Mouse (Mus musculus): ENCODE measurements around the gene Mipep. TPM values are rescaled to one million over a fixed set of nuclear protein-coding genes. Genes with fewer than 3 reads are reported as not detected.

Mipep gene
- polyA plus RNA-seq, 3 experiments from 2014 or later = 1.7 to 2.1 (median 1.9) TPM

- ATAC-seq = no peak
Observed at GRCm38 (mm10) chr14:60805871-60806270, 21.5 kb downstream of the Mipep start.

GRCm38 (mm10) chr14:60806891-60807344 is 22.5 kb downstream of the Mipep start:
- ATAC-seq = no peak

DNA sequence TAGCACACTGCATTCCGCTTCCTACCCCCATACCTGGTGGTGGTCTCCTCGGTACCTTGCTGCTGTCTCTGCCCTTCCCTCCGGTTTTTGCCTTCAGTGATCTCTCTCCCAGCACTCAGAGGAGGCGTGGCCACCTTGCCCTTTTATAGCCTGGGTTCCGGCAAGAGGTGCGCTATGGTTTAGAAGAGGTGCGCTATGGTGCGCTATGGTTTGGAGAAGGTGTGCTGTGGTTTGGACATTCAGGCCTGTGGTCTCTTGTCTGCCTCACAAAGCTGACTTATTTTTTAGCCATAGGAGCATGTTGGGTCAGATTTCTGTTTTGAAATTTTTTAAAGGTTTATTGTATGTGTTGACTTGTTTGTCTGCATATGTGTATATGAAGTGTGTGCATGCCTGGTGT is 25.5 kb downstream of the Mipep start:
- ATAC-seq = no peak

GRCm38 (mm10) chr14:60811547-60811946 is 27.2 kb downstream of the Mipep start:
- ATAC-seq = no peak

- no peak for ATAC-seq
Observed at GRCm38 (mm10) chr14:60815098-60815497, 30.7 kb downstream of the Mipep start.

- no peak for ATAC-seq
Observed at GRCm38 (mm10) chr14:60818045-60818444, 33.7 kb downstream of the Mipep start.

DNA sequence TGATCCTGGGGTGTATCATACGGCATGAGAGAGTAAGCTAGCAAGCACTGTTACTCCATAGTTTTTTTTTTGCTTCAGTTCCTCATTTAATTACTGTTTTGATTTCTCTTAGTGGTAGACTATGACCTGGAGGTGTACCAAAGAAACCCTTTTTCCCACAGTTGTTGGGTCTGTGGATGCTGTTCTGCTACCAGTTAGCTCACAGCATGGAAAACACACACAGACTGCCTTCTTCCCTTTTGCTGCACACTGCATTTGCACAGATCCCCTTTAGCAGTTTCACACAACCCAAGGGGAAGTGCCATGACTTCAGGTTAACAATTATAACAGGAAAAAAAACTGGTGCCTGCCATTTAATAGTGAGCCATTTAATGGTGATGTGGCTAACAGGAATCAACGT is 45.7 kb downstream of the Mipep start:
- no peak for ATAC-seq

- no peak for ATAC-seq
Observed at GRCm38 (mm10) chr14:60836709-60837108, 52.3 kb downstream of the Mipep start.

DNA sequence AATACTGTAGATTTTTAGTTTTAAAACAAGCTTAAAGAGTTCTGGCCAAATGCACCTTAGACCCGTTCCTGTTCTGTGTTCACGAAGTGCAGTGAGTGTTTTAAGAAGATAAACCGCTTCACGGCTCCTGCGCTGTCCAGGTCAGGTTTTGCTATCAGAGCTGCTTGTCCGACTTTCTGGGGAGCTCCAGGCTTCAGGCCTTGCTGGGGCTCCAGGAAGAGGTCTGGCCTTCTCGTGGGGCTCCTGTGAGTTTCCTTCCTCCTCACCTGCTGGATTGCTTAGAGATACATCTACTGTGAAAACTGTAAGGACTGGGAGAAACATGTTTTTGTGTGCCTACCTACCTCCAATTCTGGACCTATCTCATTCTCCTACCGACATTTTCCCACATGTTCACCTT is 55.3 kb downstream of the Mipep start:
- no peak for ATAC-seq

- ATAC-seq = no peak
Observed at GRCm38 (mm10) chr14:60841977-60842659, 57.7 kb downstream of the Mipep start.

- no peak for ATAC-seq
Observed at GRCm38 (mm10) chr14:60843596-60843995, 59.2 kb downstream of the Mipep start.

- no peak for ATAC-seq
Observed at GRCm38 (mm10) chr14:60845261-60846045, 61.1 kb downstream of the Mipep start.

- no peak for ATAC-seq
Observed at GRCm38 (mm10) chr14:60846174-60846573, 61.8 kb downstream of the Mipep start.

GRCm38 (mm10) chr14:60848194-60848593 is 63.8 kb downstream of the Mipep start:
- ATAC-seq = no peak

DNA sequence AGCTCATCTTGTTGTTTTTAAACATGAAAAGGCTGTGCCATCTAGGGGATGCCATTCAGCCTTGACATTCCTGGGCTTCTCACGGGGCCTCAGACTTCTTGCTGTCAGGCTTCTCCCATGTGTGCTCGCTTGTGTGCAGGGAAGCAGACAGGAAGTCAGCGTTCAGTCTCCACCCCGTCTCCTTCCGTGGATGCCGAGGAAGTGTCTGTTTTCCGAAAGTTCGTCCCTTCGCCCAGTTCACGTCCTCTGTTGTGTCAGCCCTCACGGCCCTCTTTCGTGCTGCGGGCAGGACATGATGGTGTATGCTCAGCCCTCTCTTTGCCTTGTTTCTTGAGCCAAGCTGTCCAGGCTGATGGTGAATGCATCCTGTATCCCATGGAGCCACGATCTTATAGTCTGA is 65.7 kb downstream of the Mipep start:
- no peak for ATAC-seq

- ATAC-seq = no peak
Observed at GRCm38 (mm10) chr14:60851632-60852031, 67.3 kb downstream of the Mipep start.

DNA sequence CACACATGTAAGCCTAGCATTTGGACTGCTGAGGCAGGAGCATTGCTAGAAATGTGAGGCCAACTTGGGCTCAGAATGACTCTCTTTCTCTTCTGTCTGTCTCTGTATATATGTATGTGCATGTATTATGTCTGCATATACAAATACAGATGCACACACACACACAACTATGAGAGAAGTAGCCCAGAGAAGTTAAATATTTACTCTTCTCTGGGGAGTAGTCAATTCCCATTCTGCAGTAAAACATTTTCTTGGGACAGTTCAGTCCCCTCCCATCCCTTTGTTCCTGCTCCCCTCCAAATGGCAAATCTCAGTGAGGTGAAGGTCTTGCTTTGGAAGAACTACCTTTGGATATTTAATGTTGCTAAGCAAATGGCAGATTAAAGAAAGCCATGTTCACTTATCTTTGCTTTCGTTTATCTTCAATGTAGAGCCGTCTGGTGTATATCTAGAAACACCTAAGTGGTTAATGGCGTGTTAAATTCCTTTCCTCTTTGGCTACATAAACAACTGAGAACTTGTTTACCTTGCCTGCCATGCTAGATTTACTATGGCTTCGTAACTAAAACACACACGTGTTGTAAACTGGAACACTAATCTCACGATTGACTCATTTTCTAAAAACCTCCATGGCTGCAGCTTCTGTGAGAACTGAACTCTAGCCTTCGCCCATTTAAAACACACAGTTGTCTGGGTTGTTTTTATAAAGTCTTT is 72.0 kb downstream of the Mipep start:
- no peak for ATAC-seq

GRCm38 (mm10) chr14:60856913-60857300 is 72.5 kb downstream of the Mipep start:
- ATAC-seq = no peak

DNA sequence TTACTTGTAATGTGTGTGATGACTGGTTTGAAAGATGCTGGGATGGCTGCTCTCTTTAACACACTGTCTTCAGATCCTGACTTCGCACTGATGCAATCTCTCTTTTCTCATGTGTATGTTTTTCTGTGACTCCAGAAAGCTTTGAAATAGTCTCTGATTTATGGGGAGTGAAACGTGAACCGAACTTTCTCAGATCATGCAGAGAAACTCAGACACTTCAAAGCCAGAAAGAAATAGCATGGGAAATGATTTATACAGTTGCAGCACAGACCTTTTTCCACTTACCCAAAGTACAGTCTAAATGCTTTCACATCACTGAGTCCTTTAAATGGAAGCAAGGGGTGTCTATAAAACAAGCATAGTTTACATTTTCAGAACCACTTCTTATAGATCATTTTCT is 79.0 kb downstream of the Mipep start:
- no peak for ATAC-seq

DNA sequence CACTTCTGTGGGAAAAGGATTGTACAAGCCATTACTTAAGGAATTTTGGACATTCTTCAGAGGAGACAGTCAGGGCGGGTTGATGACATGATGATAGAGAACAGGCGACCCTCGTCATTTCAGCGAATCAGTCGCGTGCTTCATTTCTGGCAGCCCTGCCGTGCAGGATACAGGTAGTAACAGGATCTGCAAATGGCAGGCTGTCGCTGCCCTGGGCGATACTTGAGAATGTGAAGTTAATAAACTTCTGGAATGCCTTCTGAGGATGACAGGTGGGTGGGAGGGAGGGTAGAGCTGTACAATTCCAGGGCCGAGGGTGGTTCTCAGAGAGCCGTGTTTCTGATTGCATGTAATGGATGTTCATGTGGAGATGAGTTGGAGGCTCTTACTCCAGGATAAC is 82.0 kb downstream of the Mipep start:
- no peak for ATAC-seq

DNA sequence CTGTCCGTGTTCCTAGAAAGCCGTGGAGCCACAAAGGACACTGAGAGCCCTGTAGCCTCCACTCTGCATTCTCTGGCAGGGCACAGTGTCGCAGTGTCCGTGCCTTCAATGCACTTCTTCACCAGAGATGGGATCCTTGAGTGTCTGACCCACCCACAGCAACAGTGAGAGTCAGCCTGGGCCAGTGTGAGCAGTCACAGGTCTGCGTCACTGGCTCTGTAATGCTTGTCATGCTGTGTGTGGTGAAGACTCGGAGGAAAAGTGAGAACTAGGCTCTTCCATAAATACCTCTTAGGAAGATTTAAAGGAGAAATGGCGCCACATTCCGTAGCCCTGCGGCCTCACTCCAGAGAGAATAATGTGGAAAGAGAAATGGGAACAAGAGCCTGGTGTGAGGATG is 84.0 kb downstream of the Mipep start:
- no peak for ATAC-seq

- no peak for ATAC-seq
Observed at GRCm38 (mm10) chr14:60871831-60872230, 87.5 kb downstream of the Mipep start.

DNA sequence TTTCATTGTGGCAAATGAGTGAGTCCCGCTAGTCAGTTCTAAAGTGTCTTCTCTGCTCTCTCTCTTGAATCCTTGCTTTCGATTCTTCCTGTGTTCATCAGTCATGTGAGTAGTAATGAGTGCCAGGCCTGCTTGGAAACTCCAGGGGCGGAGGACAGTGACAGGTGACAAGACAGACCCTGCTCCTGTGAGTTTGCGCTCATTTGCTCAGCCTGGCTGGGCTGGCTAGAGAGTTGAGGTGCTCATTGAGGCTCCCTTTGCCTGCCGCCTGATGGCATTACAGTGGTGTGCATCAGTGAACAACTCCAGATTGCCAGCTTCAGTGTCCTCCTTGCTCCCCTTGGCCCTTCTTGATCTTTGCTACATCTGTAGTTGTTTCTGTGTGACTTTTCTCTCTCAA is 97.7 kb downstream of the Mipep start:
- no peak for ATAC-seq

DNA sequence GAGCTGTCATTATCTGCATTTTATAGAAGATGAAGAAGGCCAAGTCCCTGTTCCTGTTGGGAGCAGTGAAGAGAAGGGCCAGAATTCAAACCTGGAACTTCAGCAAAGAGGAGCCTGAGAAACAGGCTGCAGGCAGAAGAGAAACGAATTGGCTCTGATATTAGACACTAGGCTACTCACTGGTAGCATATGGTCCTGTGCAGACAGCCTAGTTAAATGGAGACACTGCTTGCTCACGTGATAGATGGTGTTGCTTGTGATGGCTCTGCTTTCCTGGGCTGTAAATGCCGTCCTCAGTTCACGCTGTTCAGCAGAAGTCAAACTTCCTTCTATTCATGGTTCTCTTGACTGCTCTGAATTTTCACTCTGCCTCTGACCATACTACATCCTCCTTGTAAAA is 98.3 kb downstream of the Mipep start:
- ATAC-seq = no peak

Measured in inflammation-experienced regulatory T-cells, adult 6 months (primary cell).